Mouse (Mus musculus): ENCODE data around the gene Parp4.

DNA sequence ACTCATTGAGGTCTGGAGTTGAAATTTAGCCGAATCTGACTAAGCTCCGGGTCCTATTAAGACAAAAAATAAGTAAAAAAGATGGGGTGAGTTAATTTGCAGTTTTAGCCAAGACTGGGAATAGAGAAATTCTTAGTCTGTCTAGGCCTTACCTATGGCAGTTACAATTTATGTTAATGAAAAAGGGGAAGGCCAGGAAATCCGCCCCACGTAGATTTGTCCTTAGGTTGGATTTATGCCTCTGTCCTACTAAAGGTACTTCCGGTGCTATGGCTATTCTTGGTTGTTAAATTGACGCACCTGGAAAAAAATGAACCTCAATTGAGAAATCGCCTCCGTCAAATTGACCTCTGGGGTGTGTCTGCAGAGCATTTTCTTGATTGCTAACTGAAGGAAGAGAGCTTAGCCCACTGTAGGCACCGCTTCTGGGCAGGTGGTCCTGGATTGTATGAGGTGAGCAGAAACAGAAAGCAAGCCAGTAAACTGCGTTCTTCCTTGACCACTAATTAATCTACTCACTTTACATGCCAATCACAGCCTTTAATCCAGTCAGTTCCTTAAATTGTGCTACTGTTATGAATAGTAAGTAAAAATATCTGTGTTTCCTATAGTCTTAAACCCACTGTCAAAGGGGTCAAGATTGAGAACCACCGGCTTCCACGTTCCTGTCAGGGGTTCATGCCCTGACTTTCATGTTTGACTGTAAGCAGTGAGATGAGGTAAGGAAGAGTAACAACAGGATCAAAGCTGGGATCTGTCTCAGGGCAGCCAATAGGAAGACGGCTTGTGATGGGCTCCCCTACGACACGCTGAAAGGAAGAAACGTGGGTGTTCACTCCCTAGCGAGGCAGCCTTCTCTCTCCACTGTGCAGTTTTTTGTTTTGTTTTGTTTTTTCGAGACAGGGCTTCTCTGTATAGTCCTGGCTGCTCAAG lies 816 bp downstream of the Parp4 start:
- TF ChIP-seq CTCF (IDR thresholded peaks at IDR 0.05; ENCODE audit: low read depth) = no peak
- no peak for TF ChIP-seq EP300 (IDR thresholded peaks at IDR 0.05; ENCODE audit: low read depth)

All from heart, postnatal 0 days (tissue).